Mouse (Mus musculus): Measurements from ENCODE around the gene Nfya. TPM values are rescaled to one million over a fixed set of nuclear protein-coding genes. Genes with fewer than 3 reads are reported as not detected.

The Nfya gene
- polyA plus RNA-seq, 1 experiment from 2014 or later = 18.4 TPM

- Histone ChIP-seq H3K9ac (ENCODE audit: low read length) (peak overlapping the region; percentile 99), H3K27ac (ENCODE audit: low read depth, low read length) (peak overlapping the region; percentile 100), H3K4me3 (ENCODE audit: low read depth, low read length) (peak overlapping the region; percentile 91), H3K4me2 (peak overlapping the region; percentile 66), H3K4me1 (ENCODE audit: control insufficient read depth, insufficient read depth, low read length) (peaks cover 21% of the 10 kb centered on the region), H3K27me3 (ENCODE audit: control insufficient read depth, insufficient read depth, low read length) (no peaks in the 10 kb centered on the region), H3K36me3 (ENCODE audit: control insufficient read depth, insufficient read depth, low read length) (no peaks in the 10 kb centered on the region), H3K9me3 (ENCODE audit: control insufficient read depth, low read length) (no peaks in the 10 kb centered on the region)
- ATAC-seq (ENCODE audit: low FRiP score) = peak; percentile 38
- WGBS = under 1% methylated on average over 47 of the region's 47 CpGs
- DNase-seq (ENCODE audit: low spot score, missing footprints) = peak; percentile 96
Observed at GRCm38 (mm10) chr17:48408526-48409291, 997 bp downstream of the Nfya start.

- H3K36me3 ChIP-seq (ENCODE audit: control insufficient read depth, insufficient read depth, low read length) = no peaks in the 10 kb centered on the region
- H3K4me1 ChIP-seq (ENCODE audit: control insufficient read depth, insufficient read depth, low read length) = peaks cover 21% of the 10 kb centered on the region
- peak overlapping the region; percentile 91 for H3K4me3 ChIP-seq (ENCODE audit: low read depth, low read length)
- peak overlapping the region; percentile 99 for H3K9ac ChIP-seq (ENCODE audit: low read length)
- H3K4me2 ChIP-seq = peak overlapping the region; percentile 66
- ATAC-seq (ENCODE audit: low FRiP score) = no peak
- DNase-seq (ENCODE audit: low spot score, missing footprints) = peak; percentile 81
- no peaks in the 10 kb centered on the region for H3K9me3 ChIP-seq (ENCODE audit: control insufficient read depth, low read length)
- WGBS = 20% methylated on average over 8 of the region's 8 CpGs
- peak overlapping the region; percentile 100 for H3K27ac ChIP-seq (ENCODE audit: low read depth, low read length)
- no peaks in the 10 kb centered on the region for H3K27me3 ChIP-seq (ENCODE audit: control insufficient read depth, insufficient read depth, low read length)
Observed at GRCm38 (mm10) chr17:48407910-48408525, 1.7 kb downstream of the Nfya start.

GRCm38 (mm10) chr17:48407154-48407553 is 2.6 kb downstream of the Nfya start:
- peak overlapping the region; percentile 99 for H3K9ac ChIP-seq (ENCODE audit: low read length)

GRCm38 (mm10) chr17:48404706-48405105 is 5.0 kb downstream of the Nfya start:
- 78% methylated on average over 1 of the region's 1 CpGs for WGBS
- Histone ChIP-seq H3K9ac (ENCODE audit: low read length) (no peak overlapping the region), H3K36me3 (ENCODE audit: control insufficient read depth, insufficient read depth, low read length) (peaks cover 3% of the 10 kb centered on the region), H3K4me3 (ENCODE audit: low read depth, low read length) (no peak overlapping the region), H3K4me2 (no peak overlapping the region), H3K27ac (ENCODE audit: low read depth, low read length) (no peak overlapping the region), H3K9me3 (ENCODE audit: control insufficient read depth, low read length) (no peaks in the 10 kb centered on the region), H3K27me3 (ENCODE audit: control insufficient read depth, insufficient read depth, low read length) (no peaks in the 10 kb centered on the region), H3K4me1 (ENCODE audit: control insufficient read depth, insufficient read depth, low read length) (peaks cover 13% of the 10 kb centered on the region)
- no peak for ATAC-seq (ENCODE audit: low FRiP score)
- DNase-seq (ENCODE audit: low spot score, missing footprints) = no peak

More at GRCm38 (mm10) chr17:48407154-48407553, 2.6 kb downstream of the Nfya start:
- Histone ChIP-seq H3K4me2 (peak overlapping the region; percentile 66), H3K9me3 (ENCODE audit: control insufficient read depth, low read length) (no peaks in the 10 kb centered on the region), H3K4me1 (ENCODE audit: control insufficient read depth, insufficient read depth, low read length) (peaks cover 21% of the 10 kb centered on the region), H3K27me3 (ENCODE audit: control insufficient read depth, insufficient read depth, low read length) (no peaks in the 10 kb centered on the region), H3K36me3 (ENCODE audit: control insufficient read depth, insufficient read depth, low read length) (no peaks in the 10 kb centered on the region), H3K4me3 (ENCODE audit: low read depth, low read length) (no peak overlapping the region), H3K27ac (ENCODE audit: low read depth, low read length) (no peak overlapping the region)
- WGBS = 93% methylated on average over 4 of the region's 4 CpGs
- ATAC-seq (ENCODE audit: low FRiP score) (no peak), DNase-seq (ENCODE audit: low spot score, missing footprints) (no peak)

GRCm38 (mm10) chr17:48403848-48404247 is 5.9 kb downstream of the Nfya start:
- Histone ChIP-seq H3K27ac (ENCODE audit: low read depth, low read length) (no peak overlapping the region), H3K9me3 (ENCODE audit: control insufficient read depth, low read length) (no peaks in the 10 kb centered on the region), H3K4me1 (ENCODE audit: control insufficient read depth, insufficient read depth, low read length) (peaks cover 13% of the 10 kb centered on the region), H3K27me3 (ENCODE audit: control insufficient read depth, insufficient read depth, low read length) (no peaks in the 10 kb centered on the region), H3K36me3 (ENCODE audit: control insufficient read depth, insufficient read depth, low read length) (peaks cover 6% of the 10 kb centered on the region), H3K4me2 (no peak overlapping the region), H3K4me3 (ENCODE audit: low read depth, low read length) (no peak overlapping the region), H3K9ac (ENCODE audit: low read length) (no peak overlapping the region)
- 95% methylated on average over 2 of the region's 2 CpGs for WGBS
- ATAC-seq (ENCODE audit: low FRiP score) = no peak
- no peak for DNase-seq (ENCODE audit: low spot score, missing footprints)

GRCm38 (mm10) chr17:48402751-48403150 is 7.0 kb downstream of the Nfya start:
- H3K9me3 ChIP-seq (ENCODE audit: control insufficient read depth, low read length) = no peaks in the 10 kb centered on the region
- DNase-seq (ENCODE audit: low spot score, missing footprints) = no peak
- H3K4me2 ChIP-seq = no peak overlapping the region
- H3K27ac ChIP-seq (ENCODE audit: low read depth, low read length) = no peak overlapping the region
- peaks cover 8% of the 10 kb centered on the region for H3K4me1 ChIP-seq (ENCODE audit: control insufficient read depth, insufficient read depth, low read length)
- 88% methylated on average over 3 of the region's 3 CpGs for WGBS
- no peak for ATAC-seq (ENCODE audit: low FRiP score)
- no peaks in the 10 kb centered on the region for H3K27me3 ChIP-seq (ENCODE audit: control insufficient read depth, insufficient read depth, low read length)
- H3K36me3 ChIP-seq (ENCODE audit: control insufficient read depth, insufficient read depth, low read length) = peaks cover 6% of the 10 kb centered on the region
- no peak overlapping the region for H3K4me3 ChIP-seq (ENCODE audit: low read depth, low read length)
- H3K9ac ChIP-seq (ENCODE audit: low read length) = no peak overlapping the region

GRCm38 (mm10) chr17:48401710-48402109 is 8.0 kb downstream of the Nfya start:
- Histone ChIP-seq H3K9me3 (ENCODE audit: control insufficient read depth, low read length) (no peaks in the 10 kb centered on the region), H3K27ac (ENCODE audit: low read depth, low read length) (no peak overlapping the region), H3K4me3 (ENCODE audit: low read depth, low read length) (no peak overlapping the region), H3K4me1 (ENCODE audit: control insufficient read depth, insufficient read depth, low read length) (no peaks in the 10 kb centered on the region), H3K27me3 (ENCODE audit: control insufficient read depth, insufficient read depth, low read length) (no peaks in the 10 kb centered on the region), H3K4me2 (no peak overlapping the region), H3K36me3 (ENCODE audit: control insufficient read depth, insufficient read depth, low read length) (peaks cover 6% of the 10 kb centered on the region), H3K9ac (ENCODE audit: low read length) (no peak overlapping the region)
- ATAC-seq (ENCODE audit: low FRiP score) (no peak), DNase-seq (ENCODE audit: low spot score, missing footprints) (no peak)
- 86% methylated on average over 4 of the region's 4 CpGs for WGBS

- ATAC-seq (ENCODE audit: low FRiP score) (no peak), DNase-seq (ENCODE audit: low spot score, missing footprints) (no peak)
Observed at GRCm38 (mm10) chr17:48392616-48393015, 17.1 kb downstream of the Nfya start.

GRCm38 (mm10) chr17:48391446-48391845 is 18.3 kb downstream of the Nfya start:
- ATAC-seq (ENCODE audit: low FRiP score) = no peak
- no peak overlapping the region for H3K27ac ChIP-seq (ENCODE audit: low read depth, low read length)
- no peaks in the 10 kb centered on the region for H3K4me1 ChIP-seq (ENCODE audit: control insufficient read depth, insufficient read depth, low read length)
- no peaks in the 10 kb centered on the region for H3K9me3 ChIP-seq (ENCODE audit: control insufficient read depth, low read length)
- no peak overlapping the region for H3K4me2 ChIP-seq
- H3K27me3 ChIP-seq (ENCODE audit: control insufficient read depth, insufficient read depth, low read length) = no peaks in the 10 kb centered on the region
- H3K36me3 ChIP-seq (ENCODE audit: control insufficient read depth, insufficient read depth, low read length) = peaks cover 38% of the 10 kb centered on the region; the same call in 1 of the 2 replicates
- DNase-seq (ENCODE audit: low spot score, missing footprints) = no peak
- H3K9ac ChIP-seq (ENCODE audit: low read length) = no peak overlapping the region
- H3K4me3 ChIP-seq (ENCODE audit: low read depth, low read length) = no peak overlapping the region
- WGBS = 93% methylated on average over 5 of the region's 5 CpGs

More at GRCm38 (mm10) chr17:48392616-48393015, 17.1 kb downstream of the Nfya start:
- H3K36me3 ChIP-seq (ENCODE audit: control insufficient read depth, insufficient read depth, low read length) = peaks cover 34% of the 10 kb centered on the region; the same call in 1 of the 2 replicates
- no peaks in the 10 kb centered on the region for H3K27me3 ChIP-seq (ENCODE audit: control insufficient read depth, insufficient read depth, low read length)
- H3K9ac ChIP-seq (ENCODE audit: low read length) = no peak overlapping the region
- no peak overlapping the region for H3K4me3 ChIP-seq (ENCODE audit: low read depth, low read length)
- no peak overlapping the region for H3K27ac ChIP-seq (ENCODE audit: low read depth, low read length)
- no peaks in the 10 kb centered on the region for H3K4me1 ChIP-seq (ENCODE audit: control insufficient read depth, insufficient read depth, low read length)
- no peaks in the 10 kb centered on the region for H3K9me3 ChIP-seq (ENCODE audit: control insufficient read depth, low read length)
- WGBS = 96% methylated on average over 3 of the region's 3 CpGs
- no peak overlapping the region for H3K4me2 ChIP-seq
